Mouse (Mus musculus): ENCODE measurements around the gene Fgg. TPM values are rescaled to one million over a fixed set of nuclear protein-coding genes. Genes with fewer than 3 reads are reported as not detected.

Fgg gene
- total RNA-seq (2021), result not detected
- long read RNA-seq, experiment 1, result 0 reads
- long read RNA-seq, experiment 2, result 0 reads

DNA sequence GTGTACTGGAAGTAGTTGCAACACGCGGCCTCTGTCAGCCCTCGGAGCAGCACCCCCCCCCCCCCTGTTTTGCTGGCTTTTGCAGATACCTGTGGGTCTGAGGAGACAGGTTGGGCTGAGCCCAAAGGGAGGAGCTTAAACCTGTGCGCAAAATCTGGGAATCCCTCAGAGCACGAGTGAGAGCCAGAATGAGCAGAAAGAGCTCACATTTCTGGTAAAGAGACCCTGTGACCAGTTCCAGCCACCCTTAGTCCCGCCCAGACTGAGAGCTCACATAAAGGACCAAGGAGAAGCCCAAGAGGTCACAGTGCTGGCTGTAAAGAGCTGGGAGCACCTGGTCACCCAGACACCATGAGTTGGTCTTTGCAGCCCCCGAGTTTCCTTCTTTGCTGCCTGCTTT, at the start of gene Fgg:
Fgg (plus strand) TSS at position 168 of the 400 bp plus-strand sequence.
- no peak for TF ChIP-seq CTCF (IDR thresholded peaks at IDR 0.05)
- intact Hi-C loops (cut with DNase I), result loop anchor here (10.0 kb wide), 1 partner anchor 897 kb away; no protein-coding TSS in a partner anchor
- Histone ChIP-seq H3K27ac (no peak within 1 kb of the TSS), H3K4me3 (no peak within 1 kb of the TSS)
- DNase-seq (ENCODE audit: extremely low spot score in 1 of 2, low spot score in 2 of 2), result no peak

GRCm38 (mm10) chr3:82971046-82971445, 36.5 kb upstream of the Fgg start:
- DNase-seq (ENCODE audit: extremely low spot score in 1 of 2, low spot score in 2 of 2), result no peak
- Histone ChIP-seq H3K4me3 (no peak overlapping the region), H3K27ac (no peak overlapping the region)
- intact Hi-C loops (cut with DNase I), result no loop called here
- no peak for TF ChIP-seq CTCF (IDR thresholded peaks at IDR 0.05)

GRCm38 (mm10) chr3:82980818-82981217, 26.7 kb upstream of the Fgg start:
- no peak overlapping the region for H3K4me3 ChIP-seq
- intact Hi-C loops (cut with DNase I), result no loop called here
- no peak for TF ChIP-seq CTCF (IDR thresholded peaks at IDR 0.05)
- no peak for DNase-seq (ENCODE audit: extremely low spot score in 1 of 2, low spot score in 2 of 2)
- H3K27ac ChIP-seq, result no peak overlapping the region

- intact Hi-C loops (cut with DNase I), result no loop called here
- Histone ChIP-seq H3K4me3 (no peak overlapping the region), H3K27ac (no peak overlapping the region)
- no peak for DNase-seq (ENCODE audit: extremely low spot score in 1 of 2, low spot score in 2 of 2)
- TF ChIP-seq CTCF (IDR thresholded peaks at IDR 0.05), result no peak
Measured at GRCm38 (mm10) chr3:82981861-82982260, 25.7 kb upstream of the Fgg start.

- intact Hi-C loops (cut with DNase I), result loop anchor here (5.0 kb wide), 1 partner anchor 108 kb away; the partner anchor contains the start of gene Rbm46
Measured at GRCm38 (mm10) chr3:82984840-82985239, 22.7 kb upstream of the Fgg start.

GRCm38 (mm10) chr3:82991963-82992362, 15.6 kb upstream of the Fgg start:
- intact Hi-C loops (cut with DNase I), result no loop called here
- DNase-seq (ENCODE audit: extremely low spot score in 1 of 2, low spot score in 2 of 2), result no peak
- H3K27ac ChIP-seq, result no peak overlapping the region
- no peak overlapping the region for H3K4me3 ChIP-seq
- no peak for TF ChIP-seq CTCF (IDR thresholded peaks at IDR 0.05)

More at GRCm38 (mm10) chr3:82984840-82985239, 22.7 kb upstream of the Fgg start:
- TF ChIP-seq CTCF (IDR thresholded peaks at IDR 0.05), result peak; percentile 46
- H3K4me3 ChIP-seq, result no peak overlapping the region
- DNase-seq (ENCODE audit: extremely low spot score in 1 of 2, low spot score in 2 of 2), result no peak
- no peak overlapping the region for H3K27ac ChIP-seq

DNA sequence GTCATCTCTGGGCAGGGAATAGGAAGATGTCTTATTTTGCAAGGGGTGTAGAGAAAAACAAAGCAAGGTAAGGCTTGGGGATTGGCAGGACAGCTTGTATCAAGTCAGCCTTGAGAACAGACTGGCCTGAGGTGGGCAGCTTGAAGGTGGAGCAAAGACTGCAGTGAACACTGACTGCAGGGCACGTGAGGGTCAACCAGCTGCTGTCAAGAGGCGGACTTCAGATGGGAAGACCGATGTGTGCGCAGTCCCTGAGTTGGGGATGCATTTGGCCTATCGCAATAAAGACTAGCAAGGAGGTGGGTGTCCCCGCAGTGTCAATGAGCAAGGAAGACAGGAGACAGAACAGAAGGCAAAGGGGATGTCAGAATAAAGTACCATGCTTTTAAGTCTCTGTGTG, 14.6 kb upstream of the Fgg start:
- Histone ChIP-seq H3K4me3 (no peak overlapping the region), H3K27ac (no peak overlapping the region)
- intact Hi-C loops (cut with DNase I), result no loop called here
- TF ChIP-seq CTCF (IDR thresholded peaks at IDR 0.05), result no peak
- no peak for DNase-seq (ENCODE audit: extremely low spot score in 1 of 2, low spot score in 2 of 2)

- H3K4me3 ChIP-seq, result no peak overlapping the region
- intact Hi-C loops (cut with DNase I), result no loop called here
- no peak for DNase-seq (ENCODE audit: extremely low spot score in 1 of 2, low spot score in 2 of 2)
- TF ChIP-seq CTCF (IDR thresholded peaks at IDR 0.05), result peak; percentile 46
- H3K27ac ChIP-seq, result no peak overlapping the region
Measured at GRCm38 (mm10) chr3:82995368-82995767, 12.2 kb upstream of the Fgg start.

DNA sequence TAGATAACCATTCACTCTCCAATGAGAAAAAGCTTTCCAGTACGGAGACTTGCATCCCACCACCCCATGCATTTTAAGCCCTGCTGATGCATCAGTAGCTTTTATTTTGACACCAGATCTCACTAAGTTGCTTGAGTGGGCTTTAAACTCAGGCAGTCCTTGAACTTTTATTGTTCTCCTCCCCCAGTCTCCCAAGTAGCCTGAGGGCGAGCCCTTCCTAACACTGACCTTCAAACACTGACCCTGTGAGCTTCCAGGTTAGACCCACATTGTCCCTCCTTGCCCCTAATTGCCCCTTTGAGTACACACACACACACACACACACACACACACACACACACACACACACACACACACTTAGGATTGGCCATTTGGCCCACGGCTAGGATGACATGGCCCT, 10.9 kb upstream of the Fgg start:
- intact Hi-C loops (cut with DNase I), result no loop called here
- no peak for TF ChIP-seq CTCF (IDR thresholded peaks at IDR 0.05)
- Histone ChIP-seq H3K4me3 (no peak overlapping the region), H3K27ac (no peak overlapping the region)
- DNase-seq (ENCODE audit: extremely low spot score in 1 of 2, low spot score in 2 of 2), result no peak

DNA sequence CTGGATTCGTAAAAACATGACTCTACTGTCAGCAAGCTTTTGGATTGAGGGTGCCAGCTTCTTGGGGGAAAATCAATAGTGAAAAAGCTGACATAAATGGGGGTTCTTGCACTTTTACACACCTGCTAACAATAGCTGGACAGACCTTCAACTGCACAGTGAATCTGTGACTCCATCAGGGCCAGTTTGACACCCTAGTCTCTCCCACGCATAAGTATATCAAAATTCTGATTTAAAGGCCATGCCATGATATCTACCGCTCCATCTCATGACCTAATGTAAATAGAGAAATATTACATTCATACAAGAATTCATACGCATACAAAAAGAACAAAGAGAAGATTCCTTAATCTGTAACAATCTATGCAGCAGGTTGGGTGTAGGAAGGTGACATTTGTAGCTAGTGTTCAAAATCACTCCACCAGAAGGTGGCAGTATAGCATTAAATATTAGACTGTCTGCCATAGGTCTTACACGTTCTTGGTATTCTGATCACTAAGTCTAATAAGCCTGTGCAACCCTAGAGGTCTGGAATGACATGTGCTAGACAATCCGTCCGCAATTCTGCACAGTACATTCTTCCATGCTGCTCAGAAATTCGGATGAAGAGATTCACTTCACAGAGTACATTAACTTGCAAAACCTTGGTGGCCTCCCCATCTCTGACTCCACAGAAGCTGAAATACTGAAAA, 8.6 kb upstream of the Fgg start:
- H3K4me3 ChIP-seq, result no peak overlapping the region
- DNase-seq (ENCODE audit: extremely low spot score in 1 of 2, low spot score in 2 of 2), result peak in 1 of 2 experiments; percentile 41
- no peak overlapping the region for H3K27ac ChIP-seq
- intact Hi-C loops (cut with DNase I), result loop anchor here (1.0 kb wide), 2 partner anchors 54 to 274 kb away; no protein-coding TSS in a partner anchor
- TF ChIP-seq CTCF (IDR thresholded peaks at IDR 0.05), result peak; percentile 76

DNA sequence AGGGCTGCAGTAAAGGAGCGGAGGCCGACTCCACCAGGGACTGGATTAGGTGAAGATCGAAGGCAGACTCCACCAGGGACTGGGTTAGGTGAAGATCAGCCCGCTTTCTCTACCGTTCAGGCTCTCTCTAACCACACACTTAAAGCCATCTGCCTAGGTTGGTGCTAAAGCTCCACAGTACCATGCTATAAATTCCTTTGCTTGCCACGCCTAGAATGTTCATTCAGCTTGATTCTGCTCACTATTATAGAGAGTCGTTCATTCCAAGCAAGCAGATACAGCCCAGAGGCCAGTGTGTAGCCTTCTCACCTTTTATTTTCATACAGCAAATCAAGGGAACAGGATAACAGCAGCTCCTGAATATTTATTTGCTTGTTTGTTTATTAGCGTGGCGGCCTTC, 7.5 kb upstream of the Fgg start:
- intact Hi-C loops (cut with DNase I), result loop anchor here (1.0 to 10.0 kb wide), 4 partner anchors 53 to 905 kb away; no protein-coding TSS in a partner anchor
- no peak for TF ChIP-seq CTCF (IDR thresholded peaks at IDR 0.05)
- Histone ChIP-seq H3K4me3 (no peak overlapping the region), H3K27ac (no peak overlapping the region)
- no peak for DNase-seq (ENCODE audit: extremely low spot score in 1 of 2, low spot score in 2 of 2)

DNA sequence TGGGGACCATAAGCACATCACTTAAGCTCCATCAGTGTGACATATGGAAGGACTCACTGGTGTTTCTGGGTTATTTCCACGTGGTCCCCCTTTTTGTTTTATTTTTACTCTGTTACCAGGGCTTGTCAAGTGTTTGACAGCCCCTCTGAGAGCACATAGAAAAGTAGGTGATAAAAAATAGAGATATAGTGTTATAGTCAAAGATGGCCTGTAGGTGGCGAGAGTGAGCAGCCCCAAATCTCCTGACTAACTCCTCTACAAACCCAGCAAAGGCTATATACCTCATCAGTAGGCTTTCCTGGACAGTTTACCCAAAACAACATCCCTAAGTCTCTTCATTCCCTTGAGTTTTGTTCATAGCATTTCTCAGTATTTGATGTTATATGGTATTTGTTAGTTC, 5.3 kb upstream of the Fgg start:
- intact Hi-C loops (cut with DNase I), result loop anchor here (1.0 to 10.0 kb wide), 3 partner anchors 52 to 903 kb away; no protein-coding TSS in a partner anchor
- DNase-seq (ENCODE audit: extremely low spot score in 1 of 2, low spot score in 2 of 2), result peak; percentile 28 to 30
- TF ChIP-seq CTCF (IDR thresholded peaks at IDR 0.05), result peak; percentile 94

DNA sequence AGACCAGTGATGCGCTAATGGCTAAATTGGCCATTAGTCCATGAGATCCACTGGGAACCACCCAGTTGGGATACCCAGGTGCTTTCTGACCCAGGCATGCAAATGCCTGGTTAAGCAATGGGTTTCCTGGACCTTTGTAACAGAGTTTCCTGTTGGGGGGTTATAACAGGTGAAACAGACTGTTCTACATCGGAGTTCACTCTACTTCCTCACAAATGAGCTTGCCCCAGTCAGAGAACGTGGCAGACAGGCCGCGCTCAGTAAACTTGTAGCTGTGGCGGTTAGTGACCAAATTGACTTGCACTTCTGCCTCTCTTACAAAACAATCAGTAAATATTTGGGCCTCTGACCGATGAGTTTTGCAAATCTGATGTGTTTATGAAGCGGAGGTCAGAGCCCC, 4.5 kb upstream of the Fgg start:
- TF ChIP-seq CTCF (IDR thresholded peaks at IDR 0.05), result no peak
- intact Hi-C loops (cut with DNase I), result loop anchor here (5.0 to 10.0 kb wide), 2 partner anchors 219 to 902 kb away; no protein-coding TSS in a partner anchor
- no peak overlapping the region for H3K27ac ChIP-seq
- no peak overlapping the region for H3K4me3 ChIP-seq
- no peak for DNase-seq (ENCODE audit: extremely low spot score in 1 of 2, low spot score in 2 of 2)

More for the DNA sequence above, 5.3 kb upstream of the Fgg start:
- no peak overlapping the region for H3K27ac ChIP-seq
- H3K4me3 ChIP-seq, result no peak overlapping the region
